Mouse (Mus musculus): Measurements from ENCODE around the gene Oprl1.

Gene Oprl1

DNA sequence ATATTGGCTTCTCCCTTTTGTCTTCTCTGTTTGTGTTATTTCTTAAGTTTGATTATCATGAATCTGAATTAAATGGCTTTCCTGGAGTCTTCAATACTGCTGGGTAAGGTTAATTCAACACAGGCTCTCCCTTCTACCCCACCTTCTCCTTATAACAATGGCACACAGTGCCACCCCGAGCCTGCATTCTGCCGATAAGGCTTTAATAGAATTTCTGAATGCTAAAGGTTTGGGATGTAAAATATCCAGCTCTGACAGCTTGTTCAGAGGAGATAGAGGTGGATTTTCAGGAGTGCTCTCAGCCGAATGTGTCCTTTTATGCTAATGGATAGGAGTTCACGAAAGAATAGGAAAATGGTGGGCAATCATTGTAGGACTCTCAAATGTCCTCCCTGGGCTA lies 50.4 kb downstream of the Oprl1 start:
- DNase-seq (ENCODE audit: low spot score in 2 of 2), result no peak

DNA sequence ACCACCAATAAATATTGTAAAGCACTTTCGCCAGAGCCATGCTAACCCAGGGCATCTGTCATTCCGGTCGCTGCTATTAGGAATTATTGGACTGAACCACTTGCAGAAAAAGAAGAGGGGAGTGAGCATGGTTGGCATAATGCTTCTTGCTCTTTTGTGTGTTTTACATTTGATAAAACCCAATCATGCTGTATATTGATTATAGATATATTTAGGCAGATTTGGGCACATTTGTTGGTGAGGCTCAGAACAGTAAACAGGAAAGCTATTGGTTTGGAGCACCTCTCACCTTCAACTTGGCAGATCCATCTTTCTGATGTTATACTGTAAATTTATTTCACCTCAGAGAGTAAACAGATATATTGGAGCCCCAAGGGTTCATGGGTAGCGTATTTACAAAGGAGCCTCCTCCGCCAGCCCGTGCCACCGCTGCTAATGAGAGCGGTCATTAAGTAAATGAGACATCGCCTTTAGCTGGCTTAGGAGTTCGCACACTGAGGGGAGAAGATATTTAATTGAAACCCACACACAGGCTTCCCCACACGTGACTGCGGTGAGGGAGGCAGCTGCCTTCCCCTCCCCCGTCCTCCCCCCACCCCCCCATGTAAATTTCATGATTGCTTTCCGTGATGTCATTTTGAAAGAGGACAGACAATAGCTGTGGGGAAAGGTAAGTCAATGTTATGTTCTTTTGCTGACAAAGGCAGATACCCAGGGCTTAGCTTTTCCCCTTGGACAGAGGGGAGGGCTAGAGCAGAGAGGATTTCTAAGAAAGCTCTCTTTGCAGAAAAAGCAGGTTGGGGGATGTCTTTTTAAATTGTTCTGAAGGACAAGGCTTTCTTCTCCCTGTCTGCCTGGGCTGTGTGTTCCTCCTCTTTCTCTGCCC lies 52.1 kb downstream of the Oprl1 start:
- no peak for DNase-seq (ENCODE audit: low spot score in 2 of 2)

DNA sequence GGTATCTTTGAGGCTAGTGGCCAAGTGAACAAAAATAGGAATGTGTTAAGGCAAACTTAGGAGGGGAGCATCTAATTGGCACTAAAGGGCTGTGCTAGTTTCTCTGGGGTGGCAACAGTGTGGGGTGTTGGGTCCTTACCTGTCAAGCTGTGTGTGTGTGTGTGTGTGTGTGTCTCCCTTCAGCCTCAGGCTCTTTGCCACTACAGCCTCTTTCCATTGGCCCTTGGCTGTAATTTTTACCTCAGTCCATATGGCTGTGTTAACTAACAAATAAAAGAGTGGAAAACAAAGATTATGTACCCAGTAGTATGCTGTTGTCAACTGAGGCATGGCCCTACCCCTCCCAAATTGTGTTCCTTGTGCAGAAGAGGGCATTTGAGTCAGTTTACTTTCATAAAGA lies 53.6 kb downstream of the Oprl1 start:
- no peak for DNase-seq (ENCODE audit: low spot score in 2 of 2)

DNA sequence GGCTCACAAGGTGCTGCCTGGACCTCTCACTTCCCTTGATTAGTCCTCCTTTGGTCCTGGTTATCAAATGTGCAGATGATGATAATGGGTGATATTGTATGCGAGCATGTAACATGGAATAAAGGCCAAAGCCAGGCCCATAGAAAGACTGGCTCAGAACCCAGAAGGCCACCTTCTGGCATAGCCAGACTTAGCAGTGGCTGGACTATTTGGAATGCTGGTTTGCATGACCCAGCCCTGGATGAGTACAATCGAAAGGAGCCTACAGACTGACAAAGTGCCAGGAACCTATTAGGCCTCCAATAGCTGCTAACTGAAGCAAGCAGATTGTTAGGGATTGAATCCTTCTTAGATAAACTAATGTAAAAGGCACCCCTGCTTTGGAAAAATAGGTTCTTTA lies 54.6 kb downstream of the Oprl1 start:
- no peak for DNase-seq (ENCODE audit: low spot score in 2 of 2)

Data from natural killer cell, adult 2 months (primary cell).